Mouse (Mus musculus) left cerebral cortex, postnatal 10 days (tissue): ENCODE measurements around the gene Gpi1. TPM values are rescaled to one million over a fixed set of nuclear protein-coding genes. Genes with fewer than 3 reads are reported as not detected.
"Not testable (repeated sequence)": the region's sequence is repeated elsewhere in the genome, so short reads cannot be mapped to it uniquely, and the experiment has no call there.

Experiments
- DNase-seq, 2 experiments: peaks; one replicate each; pipeline ENCODE4 v3.0.0; 2021 to 2022; ENCODE audit warnings: low spot score in 2 of 2, mixed read lengths in 1 of 2; ENCODE audit errors: extremely low spot score in 1 of 2
- intact Hi-C: fragments of 180-260 bp; cut with DNase I; formaldehyde crosslinking; loops from one replicate; pipeline ENCODE4 v1.15.1; 2025
- total RNA-seq, 2 experiments: library from RNA; stranded (reverse); gene quantifications; 2 replicates each; pipeline ENCODE4 v1.2.3; 2021

Gpi1 gene
- total RNA-seq, 2 experiments from 2014 or later: 577 to 619 TPM

DNA sequence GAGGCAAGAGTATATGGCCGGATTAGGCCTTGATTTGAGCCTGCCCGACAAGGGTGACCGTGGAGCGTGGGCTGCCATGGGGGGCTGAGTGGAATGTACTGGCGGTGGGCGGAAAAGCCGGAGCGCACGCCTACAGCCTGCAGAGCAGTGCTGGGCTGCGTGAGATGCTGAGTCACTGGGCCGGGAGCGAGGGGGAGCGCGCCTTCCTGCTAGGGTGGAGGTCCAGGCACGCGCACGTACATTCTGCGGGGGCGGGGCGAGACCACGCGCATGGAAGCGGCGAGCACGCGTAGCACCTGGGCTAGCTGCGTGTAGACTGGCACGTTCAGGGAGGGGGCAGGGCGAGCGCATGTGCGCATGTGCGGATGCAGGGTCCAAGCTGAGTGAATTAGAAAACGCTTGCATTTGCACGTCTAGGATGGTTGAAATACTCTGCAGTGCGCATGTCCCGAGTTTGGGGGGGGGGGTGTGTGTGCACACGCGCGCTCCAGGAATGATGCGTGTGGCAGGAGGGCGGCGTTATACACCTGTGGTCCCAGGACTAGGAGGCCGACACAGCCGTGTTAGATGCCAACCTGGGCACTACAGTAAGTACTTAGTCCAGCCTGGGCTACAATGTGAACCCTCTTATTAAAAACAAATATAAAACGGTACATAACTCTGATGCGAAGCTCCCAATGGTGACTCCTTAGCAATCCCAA is 3.9 kb upstream of the Gpi1 start:
- intact Hi-C loops: no loop called here
- peak; percentile 99 to 100 for DNase-seq

DNA sequence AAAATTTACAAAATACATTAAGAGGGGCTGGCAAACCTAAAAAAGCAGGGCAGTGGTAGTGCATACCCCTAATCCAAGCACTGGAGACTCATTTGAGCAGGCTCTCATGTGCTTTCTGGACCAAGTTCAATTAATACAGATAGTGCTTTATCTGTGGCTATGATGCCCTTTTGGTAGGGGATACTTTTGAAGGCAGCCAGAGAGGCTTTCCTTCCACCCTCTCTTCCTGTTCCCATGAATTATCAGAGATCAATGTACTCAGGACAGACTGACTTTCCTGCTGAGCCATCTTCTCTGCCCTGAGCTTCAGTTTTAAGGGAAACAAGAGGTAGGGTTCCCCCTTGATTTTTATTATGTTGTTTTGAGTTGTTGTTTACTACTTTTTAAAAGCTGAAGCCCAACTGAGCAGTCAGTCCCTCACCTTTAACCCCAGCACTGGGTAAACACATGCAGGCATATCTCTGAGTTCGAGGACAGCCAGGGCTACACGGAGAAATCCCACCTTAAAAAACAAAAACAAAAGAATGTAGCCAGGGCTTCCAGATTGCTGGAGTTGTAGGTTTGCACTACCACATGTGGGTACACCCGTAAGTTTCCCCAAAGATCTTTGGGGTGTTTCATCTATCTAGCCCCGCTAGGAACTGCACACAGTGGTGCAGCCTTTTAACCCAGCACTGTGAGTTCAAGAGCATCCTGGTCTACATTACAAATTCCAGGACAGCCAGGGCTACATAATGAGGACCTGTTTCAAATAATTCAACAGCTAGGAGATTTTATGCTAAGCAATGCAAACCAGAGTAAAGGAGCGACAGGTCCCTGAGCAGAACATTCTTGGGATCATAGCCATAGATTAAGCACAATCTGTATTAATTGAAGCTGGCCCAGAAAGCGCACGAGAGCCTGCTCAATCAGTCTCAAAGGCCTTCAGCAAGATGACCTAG is 2.9 kb upstream of the Gpi1 start:
- no peak for DNase-seq
- intact Hi-C loops: no loop called here

DNA sequence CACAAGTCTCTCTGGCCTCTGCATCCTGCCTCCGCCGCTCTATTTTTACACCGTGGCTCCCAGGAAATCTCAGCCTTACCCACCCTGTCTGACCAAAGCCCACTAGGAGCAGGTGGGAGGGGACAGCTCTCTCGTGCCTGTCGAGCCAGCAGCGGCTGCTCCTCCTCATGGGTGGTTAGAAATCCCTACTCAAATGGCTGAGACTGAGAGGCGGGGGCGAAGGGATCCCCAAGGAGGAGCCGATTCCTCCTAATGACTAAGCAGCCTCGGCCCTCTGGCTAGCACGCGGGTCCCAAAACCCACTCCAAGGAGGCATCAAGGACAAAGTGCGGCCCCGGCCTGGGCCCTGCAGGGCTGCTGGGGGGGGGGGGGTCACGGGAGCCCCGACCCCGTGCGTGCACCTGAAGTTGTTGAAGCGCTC is 435 bp downstream of the Gpi1 start:
- intact Hi-C loops: no loop called here
- DNase-seq: peak; percentile 51 to 76

DNA sequence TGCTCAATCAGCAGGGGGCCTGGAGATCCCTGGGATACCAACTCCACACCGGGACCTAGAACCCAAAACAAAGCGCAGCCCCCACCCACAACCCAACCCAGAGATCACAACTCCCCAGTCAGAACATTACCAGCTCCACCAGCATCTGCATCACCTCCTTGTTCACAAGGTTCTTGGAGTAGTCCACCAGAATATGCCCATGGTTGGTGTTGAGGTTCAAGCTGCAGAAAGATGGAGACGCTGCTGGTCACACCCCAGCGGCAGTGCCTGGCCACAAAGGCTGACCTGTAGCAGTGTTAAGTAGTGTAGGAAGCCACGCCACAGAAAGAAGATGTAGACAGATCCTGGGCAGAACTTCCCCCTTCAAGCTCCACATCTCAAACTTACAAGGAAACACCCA is 983 bp downstream of the Gpi1 start:
- intact Hi-C loops: no loop called here
- no peak for DNase-seq

DNA sequence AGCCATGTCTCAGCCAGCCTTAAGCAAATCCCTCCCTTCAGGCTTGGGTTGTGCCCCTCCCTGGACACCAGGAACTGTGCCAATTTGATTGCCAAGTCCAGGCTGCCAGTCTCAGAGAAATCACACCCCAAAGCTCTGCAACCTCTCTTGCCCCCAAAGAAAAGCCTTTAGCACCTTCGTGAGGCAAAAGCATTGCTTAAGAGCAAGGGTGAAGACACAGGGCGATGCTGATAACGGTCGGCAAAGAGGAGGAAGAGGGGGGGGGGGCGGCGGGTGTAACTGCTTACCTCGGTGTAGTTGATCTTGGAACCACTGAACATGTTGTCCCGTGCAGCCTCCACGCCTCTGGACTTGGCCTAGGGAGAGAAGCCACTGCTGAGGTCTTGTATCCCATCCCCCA is 1.5 kb downstream of the Gpi1 start:
- intact Hi-C loops: no loop called here
- DNase-seq: no peak

DNA sequence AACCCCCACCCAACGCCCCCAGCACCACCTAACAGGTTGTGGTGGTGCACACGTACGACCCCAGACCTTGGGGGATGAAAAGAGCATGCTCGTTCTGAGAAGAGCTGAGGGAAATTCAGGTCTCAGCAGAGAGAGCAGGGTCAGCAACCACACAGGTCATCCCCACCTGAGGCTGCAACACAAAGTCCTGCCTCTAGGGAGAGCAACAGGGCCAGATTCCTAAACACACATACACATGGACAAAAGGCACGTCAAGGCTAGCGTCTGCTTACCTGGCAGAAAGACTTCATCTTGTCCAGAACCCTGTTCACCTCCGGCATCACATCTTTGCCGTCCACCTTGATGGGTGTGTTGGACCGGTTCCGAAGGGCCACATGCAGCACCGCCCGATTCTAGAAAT is 3.3 kb downstream of the Gpi1 start:
- intact Hi-C loops: no loop called here
- DNase-seq: no peak

DNA sequence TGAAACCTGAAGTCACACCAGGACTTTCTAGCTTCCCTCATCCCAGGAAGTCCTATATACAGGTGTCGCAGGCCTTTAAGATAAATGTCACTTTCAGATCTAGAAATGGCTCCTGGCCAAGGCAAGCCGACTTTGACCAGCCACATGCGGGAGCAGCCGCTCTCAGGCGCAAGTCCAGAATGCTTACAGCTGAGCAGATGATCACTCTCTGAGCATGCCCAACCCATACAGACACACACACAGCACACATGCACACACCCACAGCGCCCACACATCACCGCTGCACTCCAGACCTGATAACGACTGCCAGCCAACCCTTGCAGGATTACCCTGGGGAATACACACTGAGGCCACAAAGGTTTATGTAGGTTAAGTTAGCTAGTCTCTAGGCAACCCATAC is 4.0 kb downstream of the Gpi1 start:
- DNase-seq: no peak
- intact Hi-C loops: no loop called here

DNA sequence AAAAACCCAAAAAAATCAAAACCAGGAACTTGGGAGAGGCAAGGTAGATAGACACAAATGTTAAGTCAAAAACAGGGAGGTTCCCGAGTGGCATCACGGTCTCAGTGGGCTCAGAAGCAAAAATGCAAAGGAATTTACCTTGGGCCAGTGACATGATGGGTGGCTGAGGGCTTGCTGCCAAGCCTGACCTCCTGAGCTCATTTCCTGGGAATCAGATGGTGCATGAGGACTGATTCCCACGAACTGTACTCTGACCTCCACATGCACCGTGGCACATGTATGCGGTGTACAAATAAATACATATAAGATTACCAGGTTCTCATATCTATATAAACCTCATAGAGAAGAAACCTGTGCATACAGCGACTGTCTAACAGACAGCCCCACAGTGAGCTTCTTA is 5.8 kb downstream of the Gpi1 start:
- DNase-seq: no peak

DNA sequence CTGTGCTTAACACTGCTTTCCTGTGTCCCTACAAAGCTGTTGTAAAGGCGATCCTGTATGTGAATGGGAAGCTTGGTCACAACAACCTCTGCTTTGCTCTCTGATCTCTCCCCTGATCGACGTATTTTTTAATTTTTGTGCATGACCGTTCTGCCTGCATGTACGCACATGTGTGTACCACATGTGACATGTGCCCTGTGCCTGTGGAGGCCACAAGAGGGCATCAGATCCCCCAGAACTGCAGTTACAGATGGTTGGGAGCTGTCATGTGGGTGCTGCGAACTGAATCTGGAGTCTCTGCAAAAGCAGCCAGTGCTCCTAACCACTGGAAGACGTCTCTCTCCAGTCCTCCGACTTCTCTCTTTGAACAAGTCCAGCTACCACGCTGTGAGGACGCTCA is 7.8 kb downstream of the Gpi1 start:
- DNase-seq: no peak
- intact Hi-C loops: no loop called here

More for the DNA sequence above, 5.8 kb downstream of the Gpi1 start:
- intact Hi-C loops: no loop called here

DNA sequence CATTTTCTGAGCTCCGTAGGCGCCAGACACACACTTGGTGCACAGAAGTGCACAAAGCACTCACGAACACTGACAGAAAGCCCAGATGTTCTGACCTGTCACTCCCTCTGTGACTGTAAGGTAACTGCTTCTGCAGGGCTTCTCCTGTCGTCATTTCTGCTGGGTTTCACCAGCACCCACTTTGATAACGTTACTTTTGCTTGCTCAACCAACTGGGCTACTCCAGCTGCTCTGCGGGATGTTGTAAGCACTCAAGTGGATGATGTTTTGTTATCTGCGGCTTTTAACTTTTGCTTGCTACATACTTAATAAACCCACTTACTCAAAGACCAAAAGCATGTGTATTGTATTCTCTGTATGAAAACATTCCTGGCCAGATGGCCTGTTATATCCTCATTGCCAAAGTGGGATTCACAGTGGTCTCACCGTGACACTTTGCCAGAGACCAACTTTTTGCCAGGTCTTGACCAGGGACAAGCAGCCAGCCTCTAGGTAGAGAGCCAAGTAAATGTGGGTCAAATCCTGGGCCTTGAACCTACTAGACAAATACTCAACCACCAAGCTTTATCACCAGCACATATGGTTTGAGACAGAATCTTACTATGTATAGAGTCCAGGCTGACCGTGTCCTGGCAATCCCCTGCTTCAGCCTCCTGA is 8.4 kb downstream of the Gpi1 start:
- DNase-seq: no peak
- intact Hi-C loops: no loop called here

DNA sequence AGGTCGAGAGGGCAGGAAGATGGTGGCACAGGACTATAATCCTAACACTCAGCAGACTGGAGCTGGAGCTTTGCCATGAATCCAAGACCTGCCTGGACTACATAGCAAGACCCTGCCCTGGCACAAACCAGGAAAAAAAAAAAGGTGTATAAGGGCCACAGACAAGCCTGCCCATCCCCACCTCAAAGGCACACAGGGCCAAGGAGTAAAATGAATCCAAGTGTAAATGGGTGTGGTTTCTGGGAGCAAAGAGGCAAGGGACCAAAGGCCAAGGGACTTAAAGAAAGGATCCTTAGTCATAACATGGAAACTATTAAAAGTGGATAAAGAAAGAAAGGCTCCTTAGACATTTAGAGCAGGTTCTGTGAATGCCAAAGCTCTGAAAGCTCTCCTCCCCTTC is 11.6 kb downstream of the Gpi1 start:
- intact Hi-C loops: no loop called here
- DNase-seq: no peak

DNA sequence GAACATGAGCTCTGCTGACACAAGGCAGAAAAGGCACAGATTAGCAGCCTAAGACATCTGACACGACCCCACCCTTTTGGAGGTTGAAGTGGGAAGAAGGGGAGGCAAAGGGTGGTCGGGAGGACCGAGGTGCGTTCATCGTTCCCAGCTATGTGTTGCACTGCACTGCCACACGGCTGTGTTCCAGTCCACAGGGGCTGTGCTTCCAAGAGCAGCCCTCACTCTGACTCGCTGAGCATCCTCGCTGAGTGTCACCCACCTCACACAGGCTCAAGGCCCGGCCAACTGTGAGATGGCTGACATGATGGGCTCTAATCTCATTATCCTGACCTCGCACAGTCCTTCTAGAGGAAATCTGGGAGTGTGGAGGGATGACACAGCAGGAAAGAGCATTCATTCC is 13.7 kb downstream of the Gpi1 start:
- no peak for DNase-seq
- intact Hi-C loops: no loop called here

DNA sequence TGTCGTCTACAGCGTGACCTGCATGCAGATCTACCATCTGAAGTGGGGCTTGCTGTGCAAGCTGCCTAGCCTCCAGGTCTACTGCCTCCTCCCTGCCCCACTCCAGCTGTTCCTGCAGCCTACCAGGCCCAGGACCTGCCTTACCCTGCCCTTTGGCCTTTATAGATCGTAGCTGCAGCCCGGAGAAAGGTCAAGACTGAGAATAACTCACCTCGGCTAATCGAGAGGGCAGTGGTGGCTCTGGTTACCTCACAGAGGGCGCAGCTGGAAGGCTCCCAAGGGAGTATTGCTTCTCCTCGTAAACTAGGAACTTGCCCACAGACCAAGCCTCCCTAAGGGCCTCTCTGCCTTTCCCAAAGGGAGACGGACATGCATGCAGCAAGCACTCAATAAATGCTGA is 14.7 kb downstream of the Gpi1 start:
- DNase-seq: no peak
- intact Hi-C loops: no loop called here

DNA sequence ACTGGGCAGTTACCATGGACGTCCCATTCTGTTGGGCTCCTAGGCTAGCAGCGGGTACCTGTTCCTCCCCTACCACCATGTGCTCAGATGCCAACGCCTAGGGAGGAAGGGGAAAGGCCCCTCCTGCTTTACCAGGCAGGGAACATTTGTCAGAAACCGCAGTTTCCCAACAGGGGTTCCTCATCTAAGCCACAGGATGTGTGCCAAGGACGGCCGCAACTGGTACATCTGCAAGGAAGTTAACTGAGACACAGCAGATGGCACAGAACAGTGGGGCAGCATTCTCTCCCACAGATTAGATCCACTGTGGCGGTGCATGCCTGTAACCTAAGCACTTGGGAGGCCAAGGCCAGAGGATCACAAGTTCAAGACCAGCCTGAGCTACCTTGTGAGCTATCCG is 15.5 kb downstream of the Gpi1 start:
- intact Hi-C loops: no loop called here
- DNase-seq: no peak

DNA sequence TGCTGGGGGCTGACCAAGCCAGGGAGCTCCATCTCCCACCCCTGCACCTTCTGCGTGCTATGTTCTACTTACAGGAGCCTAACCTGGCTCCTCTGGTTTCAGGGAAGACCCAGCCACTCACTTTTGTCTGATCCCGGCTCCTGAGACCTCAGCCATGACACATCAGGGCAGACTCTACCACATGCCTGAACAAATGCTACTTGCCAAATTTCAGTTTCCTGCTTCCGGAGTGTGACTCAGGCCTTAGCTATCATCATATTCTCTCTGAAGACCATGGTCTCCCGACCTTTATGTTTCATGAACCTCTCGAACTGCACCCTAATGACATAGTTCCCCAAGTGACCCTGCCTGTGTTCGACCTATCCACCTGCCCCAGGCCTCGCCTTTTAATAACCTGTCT is 16.9 kb downstream of the Gpi1 start:
- no peak for DNase-seq
- intact Hi-C loops: no loop called here

DNA sequence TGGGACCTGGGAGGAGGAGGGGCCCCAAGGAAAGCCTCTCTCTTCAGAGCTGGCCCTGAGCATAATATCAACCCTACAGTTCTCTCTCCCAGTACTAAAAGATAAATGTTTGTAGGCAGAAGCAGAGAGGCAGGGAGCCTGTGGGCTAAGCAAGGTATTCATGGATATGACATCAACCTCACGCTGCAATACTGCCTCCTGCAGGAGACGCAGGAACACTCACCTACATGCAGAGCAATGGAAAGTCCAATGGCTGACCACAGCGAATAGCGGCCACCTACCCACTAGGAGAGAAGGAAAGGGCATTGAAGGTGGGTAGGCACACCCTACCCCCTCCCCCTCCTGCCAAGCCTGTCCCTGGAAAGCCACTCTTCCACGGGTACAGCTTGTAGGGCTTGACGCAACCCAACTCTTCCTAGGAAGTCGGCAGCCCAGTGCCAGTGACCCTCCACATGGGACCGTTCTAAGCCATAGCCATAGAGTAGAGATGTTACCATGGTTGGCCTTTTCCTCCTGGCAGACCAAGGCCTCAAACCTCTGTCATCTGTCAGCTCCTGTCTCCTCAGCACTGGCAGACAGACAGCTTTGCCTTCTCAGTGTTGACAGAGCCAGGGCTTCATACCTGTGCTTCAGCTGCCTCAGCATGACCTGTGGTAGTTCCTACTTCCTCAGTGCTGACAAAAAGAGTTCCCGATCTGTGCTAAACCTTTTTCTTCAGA is 21.9 kb downstream of the Gpi1 start:
- intact Hi-C loops: no loop called here
- no peak for DNase-seq

DNA sequence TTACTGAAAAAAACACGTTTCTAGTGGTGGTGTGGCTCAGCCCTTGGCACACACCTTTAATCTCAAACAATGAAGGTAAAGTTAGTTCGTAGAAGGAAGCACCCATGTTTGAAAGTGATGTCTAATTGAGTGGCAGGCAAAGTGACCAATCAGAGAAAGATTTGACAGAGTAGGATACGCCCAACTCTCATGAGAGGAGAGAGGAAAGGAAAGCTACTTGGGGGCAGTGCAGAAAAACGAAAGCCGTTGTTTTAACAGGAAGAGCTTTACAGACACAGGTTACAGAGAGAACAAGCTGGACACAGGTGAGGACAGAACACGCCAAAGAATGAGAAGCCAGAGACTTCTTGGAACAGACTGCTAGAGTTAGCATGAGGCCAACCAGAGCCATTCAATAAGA is 23.8 kb downstream of the Gpi1 start:
- no peak for DNase-seq
- intact Hi-C loops: no loop called here

DNA sequence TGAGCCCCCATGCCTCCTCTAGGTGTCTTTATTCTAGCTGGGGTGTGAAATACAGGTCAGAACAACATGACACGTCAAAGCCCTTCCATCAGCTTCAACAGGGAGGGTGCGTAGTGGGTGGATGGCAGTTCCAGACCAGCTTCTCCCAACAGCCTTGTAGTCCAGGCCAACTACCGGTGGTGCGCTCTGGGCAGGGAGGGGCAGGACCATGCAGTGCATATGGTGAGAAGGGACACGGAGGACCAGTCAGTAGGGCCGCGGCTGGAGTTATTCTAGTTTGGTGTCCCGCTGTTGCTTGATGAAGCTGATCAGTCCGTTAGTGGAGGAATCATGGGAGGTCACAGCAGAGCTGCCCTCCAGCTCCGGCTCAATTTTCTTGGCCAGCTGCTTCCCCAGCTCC is 28.0 kb downstream of the Gpi1 start:
- intact Hi-C loops, DNase-seq: not testable (repeated sequence)

DNA sequence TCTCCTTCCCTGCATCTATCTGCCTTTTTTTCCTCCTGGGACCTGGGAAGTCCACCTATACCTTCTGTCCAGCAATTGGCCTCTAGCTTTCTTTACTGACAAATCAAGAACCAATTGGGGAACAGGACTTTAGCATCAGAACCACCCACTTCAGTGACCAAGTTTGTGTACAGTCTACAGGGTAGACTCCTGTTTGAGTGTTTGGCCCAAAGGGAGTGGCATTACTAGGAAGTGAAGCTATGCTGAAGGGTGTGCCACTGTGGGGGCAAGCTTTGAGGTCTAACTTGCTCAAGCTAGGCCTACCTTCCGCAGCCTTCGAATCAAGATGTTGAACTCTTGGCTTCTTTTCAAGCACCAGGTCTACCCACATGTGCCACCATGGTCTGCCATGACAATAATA is 29.3 kb downstream of the Gpi1 start:
- intact Hi-C loops: no loop called here
- DNase-seq: no peak
